Mouse (Mus musculus) telencephalon, adult 2 months (tissue): Measurements from ENCODE around the gene P2ry12.

ENCODE experiments used
- DNase-seq: peaks from one replicate; pipeline ENCODE4 v3.0.0-alpha.2; 2011; ENCODE audit warnings: low read depth, low spot score

P2ry12 gene

GRCm38 (mm10) chr3:59187336-59187735, 75.3 kb downstream of the P2ry12 start:
- DNase-seq, result no peak

DNA sequence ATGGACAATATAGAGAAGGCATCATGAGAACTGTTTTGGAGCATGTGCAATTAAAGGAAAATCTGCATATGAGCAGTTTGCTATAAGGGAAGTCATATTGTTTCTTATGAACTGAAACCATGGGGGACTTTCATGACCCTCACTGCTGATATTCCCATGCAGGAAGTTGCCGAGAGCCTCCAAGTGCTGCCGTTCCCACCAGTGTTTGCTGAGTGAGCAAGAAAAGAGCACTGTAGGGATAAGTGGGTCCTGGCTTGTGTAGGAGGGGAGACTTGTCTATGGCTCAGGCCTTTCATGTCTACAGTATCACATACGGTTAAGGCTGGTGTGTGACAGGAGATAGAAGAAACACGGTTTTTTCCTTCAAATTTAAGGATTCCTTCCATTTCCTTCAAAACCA, 77.0 kb downstream of the P2ry12 start:
- no peak for DNase-seq

DNA sequence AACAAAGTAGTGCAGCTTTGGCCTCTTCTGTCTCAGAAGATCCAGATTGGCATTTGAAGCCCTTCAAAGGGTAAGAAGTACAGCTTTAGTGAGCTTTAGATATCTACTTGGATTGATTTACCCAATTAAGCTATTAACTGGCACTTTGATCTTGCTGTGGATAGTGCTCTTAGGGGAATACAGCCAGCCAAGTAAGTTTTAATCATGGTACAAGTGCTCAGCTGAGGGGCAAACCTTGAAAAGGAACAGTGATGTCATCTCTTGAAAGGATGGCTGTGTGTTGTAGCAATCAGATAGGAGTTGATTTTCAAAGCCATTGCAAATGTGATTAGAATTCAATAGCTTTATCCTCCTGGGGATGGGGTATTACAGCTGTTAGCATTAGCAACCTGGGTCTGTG, 80.5 kb downstream of the P2ry12 start:
- DNase-seq, result no peak

DNA sequence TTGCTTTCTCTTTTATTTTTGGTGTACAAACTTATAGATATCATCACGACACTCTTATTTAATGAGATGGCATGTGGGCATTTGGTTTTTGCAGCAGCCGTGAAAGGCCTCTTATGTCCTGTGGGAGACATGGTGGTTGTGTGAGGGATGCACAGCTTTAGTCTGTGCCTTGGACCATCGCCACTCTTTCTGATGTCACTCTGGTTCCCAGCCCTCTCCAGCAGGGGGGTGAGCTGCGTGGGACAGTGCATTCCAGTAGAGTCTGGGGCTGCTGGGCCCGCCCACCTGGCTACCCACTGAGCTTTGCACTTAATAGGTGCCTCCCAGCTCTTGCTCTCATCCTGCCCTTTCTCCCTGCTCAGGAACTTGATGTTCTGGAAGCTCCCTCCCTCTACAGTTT, 81.5 kb downstream of the P2ry12 start:
- DNase-seq, result no peak

- no peak for DNase-seq
Observed at GRCm38 (mm10) chr3:59176871-59177270, 85.8 kb downstream of the P2ry12 start.

DNA sequence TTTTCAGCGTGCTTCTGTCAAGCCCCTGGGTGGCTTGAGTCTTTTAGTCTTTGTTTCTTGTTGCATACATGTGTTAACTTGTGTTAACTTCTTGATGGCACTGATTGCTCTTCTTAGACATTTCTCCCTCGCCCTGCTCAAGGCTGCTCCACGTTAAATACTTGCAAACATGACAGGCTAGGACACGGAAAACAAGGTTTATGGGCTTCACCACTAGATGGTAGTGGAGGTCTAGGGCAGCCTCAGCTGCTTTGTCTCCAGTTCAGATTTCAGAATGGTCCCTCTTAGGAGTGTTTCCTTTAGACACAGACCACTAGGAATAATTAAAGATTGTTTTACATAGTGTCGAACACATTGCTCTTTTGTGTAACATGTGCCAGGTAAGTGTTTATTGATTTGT, 87.4 kb downstream of the P2ry12 start:
- no peak for DNase-seq

DNA sequence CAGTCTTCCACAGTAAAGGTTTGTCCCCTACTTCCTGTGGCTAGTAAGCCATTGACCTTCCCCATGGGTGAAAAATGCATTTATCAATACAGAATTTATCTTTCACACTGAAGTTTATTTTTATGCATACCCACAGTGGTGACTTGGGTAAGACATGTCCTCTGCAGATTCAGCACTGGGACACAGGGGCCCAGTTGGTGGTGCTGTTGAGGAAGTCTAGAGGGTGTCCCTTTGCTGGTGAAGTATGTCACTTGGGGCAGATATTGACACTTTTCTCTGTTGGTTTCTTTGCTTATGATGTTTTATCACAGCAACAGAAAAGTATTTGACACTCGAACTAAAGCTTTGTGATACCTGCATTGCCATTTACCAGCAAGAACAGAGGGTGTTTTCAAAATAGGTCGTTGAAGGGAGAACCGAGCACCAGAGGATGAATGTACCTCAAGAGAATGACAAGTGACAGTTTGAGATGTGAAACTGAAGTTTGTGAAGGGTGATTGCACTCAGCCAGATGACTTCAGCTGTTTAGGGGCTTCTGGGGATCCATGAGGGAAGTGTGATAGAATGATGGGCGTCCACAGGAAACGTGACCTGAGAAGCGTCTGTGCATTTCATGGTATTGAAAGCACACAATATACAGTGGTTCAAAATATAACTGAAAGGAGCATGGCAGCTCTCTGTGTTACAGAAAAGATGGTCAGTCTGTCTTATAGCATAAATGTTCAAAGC, 88.1 kb downstream of the P2ry12 start:
- no peak for DNase-seq

DNA sequence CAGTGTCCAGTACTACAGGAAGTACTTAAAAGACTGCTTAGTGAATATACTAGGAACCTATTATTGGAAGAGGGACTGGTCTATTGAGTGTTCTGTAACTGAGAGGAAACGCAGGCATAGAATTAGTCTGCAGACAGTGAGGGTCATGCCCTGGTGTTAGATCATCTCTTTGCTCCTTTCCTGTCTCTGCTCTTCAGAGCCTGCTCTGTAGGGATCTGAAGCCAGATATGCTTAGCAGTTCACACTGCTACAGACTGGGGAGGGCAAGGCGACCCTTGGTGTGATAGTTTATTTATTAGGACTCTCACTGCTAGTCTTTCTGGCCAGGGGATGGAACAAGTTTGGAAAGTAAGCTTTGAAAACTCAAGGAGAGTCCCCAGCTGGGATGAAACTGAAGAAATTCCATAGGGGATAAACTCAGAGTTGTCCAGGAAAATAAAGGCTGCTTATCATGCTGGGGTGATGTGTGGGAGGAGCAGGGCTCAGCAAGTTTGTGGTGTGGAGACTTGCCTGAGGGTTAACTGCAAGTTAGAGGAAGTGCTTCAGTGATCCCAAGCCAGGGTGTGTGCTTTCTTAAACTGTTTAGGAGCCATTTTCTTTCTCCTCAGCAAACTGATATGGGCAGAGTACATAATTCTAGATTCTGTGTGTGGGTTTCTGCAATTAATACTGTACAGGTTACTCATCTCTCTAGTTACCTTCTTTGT, 92.6 kb downstream of the P2ry12 start:
- DNase-seq, result no peak

DNA sequence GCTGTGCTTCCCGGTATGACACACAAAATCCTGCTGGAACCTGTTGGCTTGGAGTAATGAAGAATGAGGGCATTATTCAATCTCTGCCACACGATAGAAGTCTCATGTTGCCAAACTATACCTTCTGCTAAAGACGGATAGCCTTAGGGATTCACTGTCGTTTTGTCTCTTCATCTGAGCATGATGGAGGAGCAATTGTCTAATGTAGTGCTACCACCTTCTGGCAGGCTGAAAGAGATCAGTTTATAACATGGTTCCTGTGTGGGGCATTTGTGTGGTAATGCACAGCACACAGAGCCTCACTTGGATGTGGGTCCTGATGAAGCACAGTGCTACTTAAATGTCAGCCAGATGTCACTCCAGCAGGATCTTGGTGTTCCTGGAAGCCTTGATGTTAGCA, 93.5 kb downstream of the P2ry12 start:
- DNase-seq, result no peak

DNA sequence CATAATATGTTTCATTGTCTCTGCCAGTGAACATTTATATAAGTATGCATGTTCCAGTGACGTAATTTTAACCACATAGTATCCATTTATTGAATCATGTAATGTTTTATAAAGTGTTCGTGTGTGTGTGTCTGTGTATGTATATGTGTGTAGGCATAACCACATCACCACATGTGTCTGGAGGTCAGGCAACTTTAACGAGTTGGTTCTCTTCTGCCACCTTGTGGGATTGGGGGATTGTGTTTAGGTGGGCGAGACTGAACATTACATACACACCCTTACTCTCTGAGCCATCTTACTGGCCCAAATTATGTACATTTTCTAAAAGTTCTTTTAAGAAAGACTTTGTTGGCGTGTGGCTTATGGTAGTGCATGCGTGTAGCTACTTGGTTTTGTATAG, 94.2 kb downstream of the P2ry12 start:
- no peak for DNase-seq

- DNase-seq, result peak; percentile 39
Observed at GRCm38 (mm10) chr3:59167417-59168054, 95.1 kb downstream of the P2ry12 start.
